Mouse (Mus musculus) frontal cortex, adult (tissue): ENCODE measurements around the gene Rag2.

Experiments
- ATAC-seq: cut with Nextera tagmentation; 2 replicates; pipeline ENCODE4 v1.9.2; 2017; ENCODE audit warnings: mild to moderate bottlenecking, moderate library complexity, mixed read lengths; ENCODE audit not compliant: low TSS enrichment

The Rag2 gene

GRCm38 (mm10) chr2:101624526-101624925, at the start of gene Rag2:
Rag2 (plus strand) TSS chr2:101624718.
- no peak for ATAC-seq

GRCm38 (mm10) chr2:101577243-101577642, 47.3 kb upstream of the Rag2 start:
- no peak for ATAC-seq

GRCm38 (mm10) chr2:101580027-101580426, 44.5 kb upstream of the Rag2 start:
- ATAC-seq, result no peak

- no peak for ATAC-seq
Observed at GRCm38 (mm10) chr2:101580428-101580827, 44.1 kb upstream of the Rag2 start.

GRCm38 (mm10) chr2:101580977-101581376, 43.5 kb upstream of the Rag2 start:
- no peak for ATAC-seq

- ATAC-seq, result no peak
Observed at GRCm38 (mm10) chr2:101581418-101581817, 43.1 kb upstream of the Rag2 start.

GRCm38 (mm10) chr2:101591356-101591755, 33.2 kb upstream of the Rag2 start:
- ATAC-seq, result no peak

GRCm38 (mm10) chr2:101592023-101592841, 32.3 kb upstream of the Rag2 start:
- ATAC-seq, result no peak

GRCm38 (mm10) chr2:101592886-101593285, 31.6 kb upstream of the Rag2 start:
- no peak for ATAC-seq

GRCm38 (mm10) chr2:101594681-101595080, 29.8 kb upstream of the Rag2 start:
- ATAC-seq, result no peak

- 0 out of 2 replicates have a peak, but pooled peaks have one; percentile 32 for ATAC-seq
Observed at GRCm38 (mm10) chr2:101597186-101597585, 27.3 kb upstream of the Rag2 start.

- peak; percentile 47 for ATAC-seq
Observed at GRCm38 (mm10) chr2:101598190-101599181, 26.0 kb upstream of the Rag2 start.

GRCm38 (mm10) chr2:101600703-101601102, 23.8 kb upstream of the Rag2 start:
- peak; percentile 53 for ATAC-seq

GRCm38 (mm10) chr2:101603099-101603498, 21.4 kb upstream of the Rag2 start:
- no peak for ATAC-seq

GRCm38 (mm10) chr2:101608232-101608894, 16.2 kb upstream of the Rag2 start:
- no peak for ATAC-seq

GRCm38 (mm10) chr2:101610861-101611260, 13.7 kb upstream of the Rag2 start:
- no peak for ATAC-seq

GRCm38 (mm10) chr2:101615464-101616305, 8.8 kb upstream of the Rag2 start:
- ATAC-seq, result peak; percentile 70

GRCm38 (mm10) chr2:101618373-101618772, 6.1 kb upstream of the Rag2 start:
- ATAC-seq, result no peak

- ATAC-seq, result no peak
Observed at GRCm38 (mm10) chr2:101620899-101621298, 3.6 kb upstream of the Rag2 start.

GRCm38 (mm10) chr2:101621611-101622010, 2.9 kb upstream of the Rag2 start:
- no peak for ATAC-seq

GRCm38 (mm10) chr2:101623042-101623441, 1.5 kb upstream of the Rag2 start:
- no peak for ATAC-seq
